Mouse (Mus musculus) ES-Bruce4 (cell line): ENCODE results near the gene Tbk1. TPM values are rescaled to one million over a fixed set of nuclear protein-coding genes. Genes with fewer than 3 reads are reported as not detected.
A peak's percentile ranks its signal among the peaks of the same experiment; 100 is the strongest.

Experiments used
- H3K27ac ChIP-seq: 2 replicates; pipeline ENCODE4 v1.5.1; 2012; ENCODE audit warnings: low read length, inconsistent platforms; ENCODE audit not compliant: insufficient read depth
- H3K27me3 ChIP-seq: 2 replicates; pipeline ENCODE4 v1.6.1; 2012; ENCODE audit warnings: mild to moderate bottlenecking, low read length, inconsistent platforms; ENCODE audit not compliant: control insufficient read depth, poor library complexity, insufficient read depth, severe bottlenecking
- H3K36me3 ChIP-seq: 2 replicates; pipeline ENCODE4 v1.6.1; 2012; ENCODE audit warnings: inconsistent platforms, mild to moderate bottlenecking, low read length, moderate library complexity; ENCODE audit not compliant: control insufficient read depth, poor library complexity, insufficient read depth, severe bottlenecking
- H3K4me1 ChIP-seq: one replicate; pipeline ENCODE4 v1.8.1; 2011; ENCODE audit warnings: low read length; ENCODE audit not compliant: control insufficient read depth, insufficient read depth
- H3K4me3 ChIP-seq: 2 replicates; pipeline ENCODE4 v1.5.1; 2011; ENCODE audit warnings: low read depth, mild to moderate bottlenecking, low read length
- H3K9ac ChIP-seq: 2 replicates; pipeline ENCODE4 v1.6.1; 2012; ENCODE audit warnings: low read depth, mild to moderate bottlenecking, inconsistent platforms; ENCODE audit not compliant: poor library complexity, severe bottlenecking
- H3K9me3 ChIP-seq: replicated peaks from 2 replicates; pipeline ENCODE4 v1.6.1; 2012; ENCODE audit warnings: mild to moderate bottlenecking, low read length, inconsistent platforms; ENCODE audit not compliant: control insufficient read depth, poor library complexity, insufficient read depth, severe bottlenecking
- CTCF ChIP-seq: IDR thresholded peaks from one replicate; pipeline ENCODE4 v1.8.1; 2011; ENCODE audit warnings: low read depth, low read length
- EP300 ChIP-seq: IDR thresholded peaks from 2 replicates; pipeline ENCODE4 v1.6.1; 2011; ENCODE audit warnings: low read depth, low read length; ENCODE audit not compliant: insufficient read depth
- POLR2A ChIP-seq: IDR thresholded peaks from one replicate; pipeline ENCODE4 v1.8.1; 2011; ENCODE audit warnings: low read length; ENCODE audit not compliant: insufficient read depth
- polyA plus RNA-seq: library from polyadenylated mRNA; stranded (reverse); fragments of >200 nt; gene quantifications from 2 replicates; pipeline ENCODE4 v1.2.4, GENCODE M21; 2011; ENCODE audit warnings: low read depth; ENCODE audit not compliant: missing spikeins, insufficient read depth, insufficient read length

Gene Tbk1
- polyA plus RNA-seq, 1 experiment = 51.4 TPM

- Histone ChIP-seq H3K4me1 (peaks cover 1% of the 10 kb centered on the region), H3K4me3 (no peak overlapping the region), H3K36me3 (peaks cover 8% of the 10 kb centered on the region), H3K27ac (no peak overlapping the region), H3K9me3 (no peaks in the 10 kb centered on the region), H3K9ac (no peak overlapping the region), H3K27me3 (no peaks in the 10 kb centered on the region)
- no peak for TF ChIP-seq POLR2A
- no peak for TF ChIP-seq EP300
- TF ChIP-seq CTCF = no peak
Observed at GRCm38 (mm10) chr10:121564447-121564846, 22.1 kb downstream of the Tbk1 start.

- H3K36me3 ChIP-seq = peaks cover 13% of the 10 kb centered on the region
- no peak for TF ChIP-seq CTCF
- TF ChIP-seq EP300 = no peak
- TF ChIP-seq POLR2A = no peak
- no peaks in the 10 kb centered on the region for H3K9me3 ChIP-seq
- no peaks in the 10 kb centered on the region for H3K27me3 ChIP-seq
- no peak overlapping the region for H3K9ac ChIP-seq
- H3K27ac ChIP-seq = no peak overlapping the region
- no peaks in the 10 kb centered on the region for H3K4me1 ChIP-seq
- no peak overlapping the region for H3K4me3 ChIP-seq
Observed at GRCm38 (mm10) chr10:121558231-121558630, 28.4 kb downstream of the Tbk1 start.

GRCm38 (mm10) chr10:121556263-121556662 lies 30.3 kb downstream of the Tbk1 start:
- no peak overlapping the region for H3K27ac ChIP-seq
- H3K9me3 ChIP-seq = no peaks in the 10 kb centered on the region
- TF ChIP-seq EP300 = no peak
- TF ChIP-seq POLR2A = no peak
- TF ChIP-seq CTCF = peak; percentile 40
- H3K9ac ChIP-seq = no peak overlapping the region
- no peaks in the 10 kb centered on the region for H3K4me1 ChIP-seq
- peaks cover 14% of the 10 kb centered on the region for H3K36me3 ChIP-seq
- no peak overlapping the region for H3K4me3 ChIP-seq
- H3K27me3 ChIP-seq = no peaks in the 10 kb centered on the region

GRCm38 (mm10) chr10:121550334-121550733 lies 36.3 kb downstream of the Tbk1 start:
- H3K27ac ChIP-seq = no peak overlapping the region
- peaks cover 11% of the 10 kb centered on the region; the same call in 1 of the 2 replicates for H3K36me3 ChIP-seq

GRCm38 (mm10) chr10:121549670-121550069 lies 36.9 kb downstream of the Tbk1 start:
- no peak overlapping the region for H3K9ac ChIP-seq
- H3K27me3 ChIP-seq = no peaks in the 10 kb centered on the region
- H3K4me3 ChIP-seq = no peak overlapping the region
- TF ChIP-seq CTCF (no peak), POLR2A (no peak), EP300 (no peak)
- 0 out of 2 replicates have a peak, but pooled peaks cover 6% of the 10 kb centered on the region for H3K36me3 ChIP-seq
- H3K9me3 ChIP-seq = no peaks in the 10 kb centered on the region
- H3K27ac ChIP-seq = no peak overlapping the region
- no peaks in the 10 kb centered on the region for H3K4me1 ChIP-seq

More at GRCm38 (mm10) chr10:121550334-121550733, 36.3 kb downstream of the Tbk1 start:
- H3K4me1 ChIP-seq = no peaks in the 10 kb centered on the region
- no peak for TF ChIP-seq EP300
- TF ChIP-seq POLR2A = no peak
- TF ChIP-seq CTCF = no peak
- no peak overlapping the region for H3K4me3 ChIP-seq
- no peaks in the 10 kb centered on the region for H3K9me3 ChIP-seq
- H3K9ac ChIP-seq = no peak overlapping the region
- no peaks in the 10 kb centered on the region for H3K27me3 ChIP-seq

- Histone ChIP-seq H3K27me3 (no peaks in the 10 kb centered on the region), H3K4me3 (no peak overlapping the region), H3K4me1 (no peaks in the 10 kb centered on the region), H3K36me3 (0 out of 2 replicates have a peak, but pooled peaks cover 2% of the 10 kb centered on the region), H3K27ac (no peak overlapping the region), H3K9me3 (no peaks in the 10 kb centered on the region), H3K9ac (no peak overlapping the region)
- TF ChIP-seq CTCF (no peak), EP300 (no peak), POLR2A (no peak)
Observed at GRCm38 (mm10) chr10:121547162-121547561, 39.4 kb downstream of the Tbk1 start.
